Mouse (Mus musculus) layer of hippocampus, adult 2 months (tissue): ENCODE measurements around the gene Dydc2. TPM values are rescaled to one million over a fixed set of nuclear protein-coding genes. Genes with fewer than 3 reads are reported as not detected.

ENCODE experiments used
- DNase-seq, 2 experiments: peaks; one replicate each; pipeline ENCODE4 v3.0.0; 2022; ENCODE audit warnings: low spot score in 2 of 2
- H3K27ac ChIP-seq: fragments of 200-600 bp; 2 replicates; pipeline ENCODE4 v1.8.1; 2022
- H3K4me3 ChIP-seq: fragments of 200-600 bp; 2 replicates; pipeline ENCODE4 v1.8.1; 2022; ENCODE audit warnings: mild to moderate bottlenecking
- CTCF ChIP-seq: fragments of 200-600 bp; conservative IDR thresholded peaks from 2 replicates; pipeline ENCODE4 v1.8.1; 2022; ENCODE audit warnings: antibody characterized with exemption, mild to moderate bottlenecking, moderate library complexity
- long read RNA-seq, 2 experiments: library from polyadenylated mRNA; stranded (forward); transcript quantifications; one replicate each; pipeline ENCODE4 v2.0.0; 2021; ENCODE audit warnings: borderline mapping rate in 2 of 2
- total RNA-seq, 2 experiments: library from RNA; stranded (reverse); gene quantifications; 2 replicates each; pipeline ENCODE4 v1.2.3; 2021

The Dydc2 gene
- under 1 TPM; 0.61 to 0.95 TPM for total RNA-seq
- long read RNA-seq, experiment 1, partial matches to known transcripts, result 0 of 2 reads
- long read RNA-seq, experiment 1, other reads (novel, unspliced or antisense), result 2 of 2 reads
- long read RNA-seq, experiment 2, partial matches to known transcripts, result 0 of 1 reads
- long read RNA-seq, experiment 2, other reads (novel, unspliced or antisense), result 1 of 1 reads

DNA sequence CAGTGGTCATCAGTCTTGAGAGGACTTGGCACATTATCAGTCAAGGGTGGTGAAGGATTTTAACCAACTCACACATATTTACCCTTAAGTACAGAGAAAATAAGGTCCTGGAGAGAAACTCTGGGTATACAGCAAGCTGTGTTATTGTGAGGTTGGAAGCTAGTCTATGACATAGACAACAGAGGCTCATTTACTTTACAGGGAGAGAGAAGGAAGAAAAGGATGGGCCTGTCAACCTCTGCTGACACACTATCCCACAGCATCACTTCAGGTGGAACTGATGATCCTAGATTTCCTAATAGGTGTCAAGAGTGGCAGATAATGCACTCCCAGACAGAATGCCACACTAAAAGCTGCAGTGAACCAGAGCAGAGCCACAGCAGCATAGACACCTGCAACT is at the start of gene Dydc2:
Gene Dydc2, minus strand, starts transcription at position 101 of the 400 bp plus-strand sequence.
- TF ChIP-seq CTCF, result no peak
- Histone ChIP-seq H3K27ac (no peak within 1 kb of the TSS), H3K4me3 (no peak within 1 kb of the TSS)

DNA sequence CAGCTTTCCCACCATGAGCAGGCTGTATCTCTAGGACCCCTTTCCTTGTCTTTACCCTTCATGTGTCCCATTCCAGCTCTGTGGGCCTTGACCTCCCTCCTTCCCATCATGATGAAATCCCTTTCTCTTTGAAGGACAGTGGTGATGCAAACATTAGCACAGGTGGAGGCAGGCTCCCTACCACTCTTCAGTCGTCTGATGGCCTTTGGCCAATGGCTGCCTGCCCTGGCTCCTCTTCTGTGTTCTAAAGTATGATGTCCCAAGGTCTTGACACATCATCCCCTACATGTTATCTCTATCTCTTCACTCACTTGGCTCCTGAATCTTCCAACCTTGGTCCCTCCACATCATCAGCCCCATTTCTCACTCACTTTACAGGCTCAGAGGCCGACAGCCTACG is 47.3 kb upstream of the Dydc2 start:
- no peak for DNase-seq
- Histone ChIP-seq H3K4me3 (no peak overlapping the region), H3K27ac (no peak overlapping the region)
- no peak for TF ChIP-seq CTCF

More for the DNA sequence above, at the start of gene Dydc2:
- DNase-seq, result no peak

DNA sequence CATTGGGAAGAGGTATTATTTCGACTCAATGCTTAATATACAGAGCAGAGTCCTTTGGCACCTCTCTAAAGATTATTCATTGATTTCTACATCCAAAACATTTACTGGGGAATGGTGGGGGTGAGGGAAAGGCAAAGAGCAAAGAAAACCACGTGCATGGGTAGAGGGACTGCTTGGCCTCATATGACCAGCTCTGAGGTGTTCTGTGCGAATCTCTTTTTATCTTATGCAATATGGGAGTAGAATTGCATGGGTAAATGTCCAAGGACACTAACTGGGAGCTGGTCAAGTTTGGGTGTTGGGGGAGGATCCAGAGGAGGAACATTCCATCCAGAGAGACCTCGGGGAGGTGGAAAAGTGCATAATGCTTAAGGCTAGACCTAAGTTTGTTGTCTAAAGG is 43.9 kb upstream of the Dydc2 start:
- DNase-seq, result no peak
- Histone ChIP-seq H3K4me3 (no peak overlapping the region), H3K27ac (no peak overlapping the region)
- TF ChIP-seq CTCF, result no peak

DNA sequence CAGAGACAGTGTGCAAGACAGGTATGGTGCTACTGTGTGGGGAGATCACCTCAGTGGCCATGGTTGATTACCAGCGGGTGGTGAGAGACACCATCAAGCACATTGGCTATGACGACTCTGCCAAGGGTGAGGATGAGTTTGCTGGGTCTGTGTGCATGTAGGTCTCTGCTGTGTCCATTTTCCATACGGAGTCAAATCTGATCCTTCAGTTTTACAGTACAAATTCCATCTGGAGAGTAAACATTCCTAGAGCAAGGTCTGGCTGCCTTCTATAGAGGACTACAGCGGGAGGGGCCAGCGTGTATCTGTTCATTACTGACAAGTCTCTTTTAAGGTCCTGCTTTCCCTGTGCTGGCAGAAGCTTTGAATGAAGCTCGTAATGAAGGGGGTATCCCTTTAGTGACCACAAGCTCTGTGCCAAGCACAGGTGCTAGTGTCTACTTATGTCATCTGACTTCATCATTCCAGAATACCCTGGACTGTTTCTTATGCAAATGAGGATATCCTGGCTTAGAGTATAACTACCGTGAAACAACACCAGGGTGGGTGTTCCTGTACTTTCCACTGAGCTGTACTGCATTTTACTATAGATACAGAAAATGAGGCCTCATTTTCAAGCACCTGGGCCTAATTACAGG is 42.1 kb upstream of the Dydc2 start:
- Histone ChIP-seq H3K27ac (no peak overlapping the region), H3K4me3 (no peak overlapping the region)
- no peak for DNase-seq
- no peak for TF ChIP-seq CTCF

DNA sequence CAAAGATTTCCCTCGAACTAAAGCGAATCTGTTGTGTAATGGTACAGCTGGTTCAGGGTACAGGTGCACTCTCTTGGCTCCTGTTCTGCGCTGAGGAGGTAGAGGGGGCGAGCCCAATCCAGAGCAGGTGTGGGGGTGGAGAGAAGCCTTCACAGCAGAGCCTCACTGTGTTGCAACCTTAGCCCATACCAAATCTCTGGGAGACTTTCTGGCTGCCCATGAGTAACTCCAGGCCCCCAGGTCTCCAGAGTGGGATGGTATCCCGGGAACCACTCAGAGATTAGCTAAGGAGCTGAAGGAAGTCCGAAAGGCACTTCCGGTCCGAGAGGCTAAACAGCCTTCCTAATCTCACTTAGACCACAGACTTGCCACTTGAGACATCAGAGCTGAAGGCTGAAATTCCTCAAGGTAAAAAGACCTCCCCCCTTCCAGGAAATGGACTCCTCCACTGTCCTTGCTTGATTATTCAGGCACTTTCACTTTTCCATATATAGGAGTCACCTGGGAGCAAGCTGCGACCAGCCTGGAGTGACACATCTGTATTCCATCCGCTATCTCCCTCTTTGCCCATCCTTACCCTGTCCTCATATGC is 35.9 kb upstream of the Dydc2 start, which contains the start of gene Mat1a:
Gene Mat1a, plus strand, starts transcription at position 183 of the 592 bp plus-strand sequence.
- H3K27ac ChIP-seq, result no peak within 1 kb of the TSS
- H3K4me3 ChIP-seq, result no peak within 1 kb of the TSS
- TF ChIP-seq CTCF, result no peak
- no peak for DNase-seq

DNA sequence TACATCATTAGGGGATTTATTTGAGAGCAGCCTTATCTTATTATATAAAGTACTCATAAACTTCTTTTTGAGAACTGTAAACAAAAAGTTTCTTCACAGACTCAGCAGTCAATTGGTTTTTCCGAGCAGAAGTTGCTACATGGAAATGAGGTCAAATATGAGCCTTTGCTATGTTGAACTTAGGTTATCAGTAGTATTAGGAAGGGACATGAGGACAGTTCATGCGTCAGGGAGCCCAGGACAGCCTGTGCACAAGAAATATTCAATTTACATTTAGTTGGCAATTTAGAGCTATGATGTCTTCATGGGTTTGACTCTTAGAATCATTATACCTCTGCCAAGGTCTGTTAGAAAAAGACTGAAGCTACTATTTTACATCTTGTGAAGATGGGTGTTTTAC is 33.3 kb upstream of the Dydc2 start:
- no peak overlapping the region for H3K27ac ChIP-seq
- no peak for DNase-seq
- H3K4me3 ChIP-seq, result no peak overlapping the region
- no peak for TF ChIP-seq CTCF

DNA sequence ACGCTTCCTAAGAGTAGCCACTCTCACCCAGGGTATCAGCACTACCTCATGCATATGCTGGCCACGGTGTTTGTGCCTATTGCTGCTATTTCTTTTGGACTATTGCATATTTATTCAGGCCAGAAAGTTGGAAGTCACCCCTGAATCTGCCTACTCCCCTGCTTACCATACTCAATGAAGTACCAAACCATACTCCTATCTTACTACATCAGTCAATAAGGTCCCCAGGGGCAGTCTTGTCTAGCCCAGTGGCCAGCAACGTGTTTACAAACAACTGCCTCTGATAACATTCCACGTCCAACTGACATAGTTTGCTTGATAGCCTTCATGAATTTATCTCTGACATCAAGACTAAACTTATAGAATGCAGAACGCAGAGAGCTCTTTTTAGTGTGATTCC is 32.2 kb upstream of the Dydc2 start:
- Histone ChIP-seq H3K27ac (no peak overlapping the region), H3K4me3 (no peak overlapping the region)
- no peak for TF ChIP-seq CTCF
- no peak for DNase-seq

DNA sequence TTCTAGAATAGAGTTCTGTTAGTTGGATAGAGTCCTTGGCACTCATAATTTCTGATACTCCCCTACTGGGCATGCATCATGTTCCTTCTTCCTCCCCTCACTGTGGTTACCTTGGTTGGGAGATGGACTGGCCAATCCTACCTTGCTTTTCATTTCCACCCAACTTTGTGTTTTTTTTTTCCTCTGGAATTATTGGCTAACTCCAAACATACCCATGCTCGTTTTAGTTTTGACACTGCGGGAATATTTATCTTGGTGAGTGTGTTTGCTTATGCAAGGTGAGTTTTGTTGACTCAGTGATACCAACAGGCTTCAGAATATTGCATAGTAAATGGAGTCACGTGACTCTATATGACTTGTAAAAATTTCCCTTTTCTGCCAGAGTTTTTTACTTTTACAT is 31.7 kb upstream of the Dydc2 start:
- no peak for TF ChIP-seq CTCF
- DNase-seq, result no peak

DNA sequence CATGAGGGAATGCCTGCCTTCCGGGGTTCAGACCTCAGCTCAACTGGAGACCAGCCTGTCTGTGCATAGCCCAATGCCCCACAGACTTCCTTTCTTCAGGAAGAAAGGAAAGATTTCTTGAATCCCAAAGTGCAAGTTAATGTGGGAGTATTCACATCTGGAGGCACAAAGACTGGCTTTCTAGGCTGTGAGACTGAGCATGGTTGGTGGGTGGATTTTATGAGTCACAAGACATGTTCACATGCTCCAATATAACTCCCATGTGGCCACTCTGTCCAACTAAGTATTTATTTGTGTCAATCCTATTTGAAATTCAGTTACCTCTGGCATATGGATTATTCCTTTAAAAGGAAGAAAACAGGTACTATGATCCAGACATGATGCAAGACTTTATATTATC is 29.7 kb upstream of the Dydc2 start:
- no peak overlapping the region for H3K27ac ChIP-seq
- H3K4me3 ChIP-seq, result no peak overlapping the region
- peak in 1 of 2 experiments; percentile 20 for DNase-seq
- TF ChIP-seq CTCF, result no peak

More for the DNA sequence above, 31.7 kb upstream of the Dydc2 start:
- H3K27ac ChIP-seq, result no peak overlapping the region
- H3K4me3 ChIP-seq, result no peak overlapping the region

DNA sequence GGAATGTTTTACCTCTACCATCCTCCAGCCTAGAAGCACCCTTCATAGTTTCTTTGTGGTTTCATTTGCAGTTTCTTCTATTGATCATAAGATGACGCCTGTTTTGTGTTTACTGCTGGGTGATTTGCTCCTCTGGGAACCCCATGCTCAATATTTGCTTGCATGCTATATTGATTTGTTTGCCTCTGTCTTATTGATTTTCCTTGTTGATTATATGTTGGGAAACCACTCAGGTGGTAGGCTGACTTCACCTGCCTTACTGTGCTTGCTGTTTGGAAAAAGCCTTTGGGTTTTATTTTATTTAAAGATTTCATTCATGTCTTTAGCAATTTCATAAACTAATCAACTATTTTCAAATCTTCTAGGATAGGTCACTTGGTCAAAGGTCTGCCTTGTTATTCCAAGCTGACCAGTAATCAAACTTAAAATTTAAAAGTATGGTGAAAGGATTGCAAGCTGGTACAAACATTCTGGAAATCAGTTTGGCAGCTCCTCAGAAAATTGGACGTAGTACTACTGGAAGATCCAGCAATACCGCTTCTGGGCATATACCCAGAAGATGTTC is 27.4 kb upstream of the Dydc2 start:
- no peak overlapping the region for H3K4me3 ChIP-seq
- TF ChIP-seq CTCF, result no peak
- no peak overlapping the region for H3K27ac ChIP-seq
- no peak for DNase-seq

DNA sequence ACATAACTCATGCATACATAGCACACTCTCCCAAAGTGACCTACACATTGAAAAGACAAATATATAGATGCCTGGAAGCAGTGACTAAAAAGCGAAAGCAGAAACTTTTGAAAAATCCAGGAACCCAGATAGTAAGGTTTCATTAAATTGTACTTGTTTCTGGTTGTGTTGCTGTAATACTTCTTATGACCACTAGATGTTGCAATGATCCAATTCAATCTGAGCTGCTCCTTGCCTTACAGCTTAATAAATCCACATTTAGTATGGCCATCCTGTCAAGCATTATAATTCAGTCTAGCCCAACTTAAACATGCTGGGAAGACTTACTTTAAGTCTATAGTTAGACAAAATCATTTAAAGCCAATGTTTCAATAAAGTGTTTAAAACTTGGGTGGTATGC is 25.1 kb upstream of the Dydc2 start:
- no peak overlapping the region for H3K4me3 ChIP-seq
- peak; percentile 94 for TF ChIP-seq CTCF
- H3K27ac ChIP-seq, result no peak overlapping the region
- no peak for DNase-seq

DNA sequence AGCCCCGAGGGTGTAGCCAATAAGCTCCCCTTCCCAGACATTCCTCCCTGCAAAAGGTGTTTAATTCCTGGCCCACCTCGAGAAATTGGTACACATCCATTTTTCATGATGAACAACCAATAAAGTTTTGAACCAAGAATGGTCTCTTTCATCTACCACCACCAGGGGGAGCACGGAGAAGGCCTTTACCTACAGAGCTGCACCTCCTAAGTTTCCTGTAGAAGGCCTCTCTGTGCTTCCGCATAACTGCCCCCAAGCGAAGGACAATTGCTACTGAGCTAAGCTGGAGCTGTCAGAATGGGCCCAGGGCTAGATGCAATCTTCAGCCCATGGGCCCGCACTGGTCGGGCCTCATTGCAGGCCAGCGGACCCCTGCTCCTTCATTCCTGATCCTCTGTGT is 21.8 kb upstream of the Dydc2 start:
- peak; percentile 76 for TF ChIP-seq CTCF

DNA sequence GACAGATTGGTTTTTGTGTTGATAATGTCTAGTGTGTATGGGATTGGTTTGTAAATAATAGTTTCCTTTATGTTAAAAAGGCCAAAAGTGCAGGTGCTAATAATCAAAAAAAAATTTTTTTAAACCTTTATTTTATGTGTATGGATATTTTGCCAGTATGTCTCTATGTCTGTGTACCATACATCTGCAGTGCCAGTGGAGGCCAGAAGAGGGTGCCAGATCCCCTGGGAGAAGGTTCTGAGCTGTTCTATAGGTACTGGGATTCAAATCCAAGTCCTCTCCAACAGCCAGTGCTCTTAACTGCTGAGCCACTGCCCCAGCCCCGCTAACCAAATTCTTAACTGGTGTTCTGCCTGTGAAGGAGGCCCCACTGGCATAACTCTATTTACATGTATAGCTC is 18.5 kb upstream of the Dydc2 start:
- Histone ChIP-seq H3K27ac (no peak overlapping the region), H3K4me3 (no peak overlapping the region)
- TF ChIP-seq CTCF, result peak; percentile 66
- DNase-seq, result no peak

More for the DNA sequence above, 21.8 kb upstream of the Dydc2 start:
- no peak overlapping the region for H3K4me3 ChIP-seq
- H3K27ac ChIP-seq, result no peak overlapping the region
- DNase-seq, result no peak

DNA sequence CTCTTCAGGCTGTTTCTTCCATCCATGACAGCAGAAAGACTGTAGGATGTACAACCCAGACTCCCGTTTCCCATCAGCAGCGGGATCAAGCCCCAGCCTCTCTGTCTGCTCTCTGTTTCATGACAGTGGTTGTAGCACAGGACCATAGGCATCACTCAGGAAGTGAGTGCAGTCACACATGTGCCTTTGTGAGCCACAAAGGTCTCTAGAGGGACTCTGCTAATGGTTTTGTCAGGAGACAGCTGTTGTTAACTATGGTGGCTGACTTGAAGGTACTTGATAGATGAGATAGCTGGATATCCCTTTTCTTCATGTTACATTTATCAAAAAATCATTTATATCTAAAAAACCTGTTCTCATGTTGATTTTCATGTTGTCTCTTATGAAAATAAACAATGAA is 13.4 kb upstream of the Dydc2 start:
- no peak overlapping the region for H3K4me3 ChIP-seq
- TF ChIP-seq CTCF, result no peak
- DNase-seq, result no peak
- no peak overlapping the region for H3K27ac ChIP-seq
